Mouse (Mus musculus): ENCODE results near the gene Shkbp1.

GRCm38 (mm10) chr7:27359162-27359561 is 3.3 kb upstream of the Shkbp1 start:
- TF ChIP-seq CTCF (IDR thresholded peaks at IDR 0.05; ENCODE audit: borderline replicate concordance, insufficient read depth, low read length): no peak
- no peak for TF ChIP-seq POLR2A (IDR thresholded peaks at IDR 0.05; ENCODE audit: low read depth, low read length)
